Mouse (Mus musculus): Measurements from ENCODE around the gene Tceal8.
A peak's percentile ranks its signal among the peaks of the same experiment; 100 is the strongest.

Tceal8 gene

DNA sequence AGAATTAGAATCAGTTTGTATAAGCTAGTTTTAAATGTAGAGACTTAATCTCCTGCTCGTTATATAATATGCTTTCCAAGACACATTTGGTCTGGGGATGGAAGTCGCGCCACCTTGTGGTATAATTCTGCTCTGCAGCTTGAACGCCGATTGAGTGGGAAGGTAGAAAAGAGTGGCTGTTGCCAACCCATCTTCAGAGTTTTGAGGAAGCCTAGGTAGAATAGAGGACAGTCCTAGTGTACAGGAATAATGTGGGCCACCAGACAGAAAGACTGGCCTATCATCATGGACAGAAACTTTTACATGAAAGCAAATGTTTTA is 44.4 kb downstream of the Tceal8 start:
- peak; percentile 59 to 75 for DNase-seq (ENCODE audit: low spot score in 2 of 2)

DNA sequence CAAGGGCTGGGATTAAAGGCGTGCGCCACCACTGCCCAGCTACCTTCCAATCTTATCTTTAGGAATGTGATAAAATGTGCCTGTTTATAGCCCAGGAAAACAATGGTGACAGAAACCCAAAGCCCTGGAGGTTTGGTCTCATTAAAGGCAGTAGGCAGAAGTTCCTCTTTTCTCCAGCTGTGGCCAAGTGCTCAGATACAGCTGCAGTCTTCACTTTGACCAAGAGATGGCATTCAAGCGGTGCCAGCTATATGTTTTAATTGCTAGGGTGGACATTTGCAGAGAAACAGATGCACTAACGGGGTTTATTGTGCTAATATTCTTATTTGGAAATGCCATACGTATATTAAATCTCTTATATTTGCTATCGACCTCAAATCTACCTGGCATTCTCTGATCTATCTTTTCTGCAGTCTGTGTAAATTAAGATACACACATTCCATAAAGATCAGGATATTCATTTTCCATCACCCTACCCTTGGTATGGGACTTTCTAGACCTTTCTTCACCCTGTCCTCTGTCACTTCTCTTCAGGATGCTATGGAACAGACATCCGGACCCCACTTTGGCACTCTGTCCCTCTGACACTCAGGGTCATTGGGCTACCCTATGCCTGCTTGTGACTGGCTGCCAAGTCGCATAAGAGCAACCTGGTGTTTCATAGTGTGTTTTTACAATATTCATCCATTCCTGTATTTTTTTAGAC is 45.0 kb downstream of the Tceal8 start:
- peak in 1 of 2 experiments; percentile 23 for DNase-seq (ENCODE audit: low spot score in 2 of 2)
